Mouse (Mus musculus) hindbrain, embryonic 10.5 days (tissue): ENCODE results near the gene Tmprss11d. TPM values are rescaled to one million over a fixed set of nuclear protein-coding genes. Genes with fewer than 3 reads are reported as not detected.
"Not testable (repeated sequence)": the region's sequence is repeated elsewhere in the genome, so short reads cannot be mapped to it uniquely, and the experiment has no call there.

Source experiments
- DNase-seq: peaks from one replicate; pipeline ENCODE4 v3.0.0-alpha.2; 2017; ENCODE audit warnings: low spot score
- H3K27ac ChIP-seq: fragments of 300-500 bp; sonication (generic); 2 replicates; pipeline ENCODE4 v1.5.1; 2016; ENCODE audit warnings: mild to moderate bottlenecking, moderate library complexity
- H3K27me3 ChIP-seq: fragments of 300-500 bp; sonication (generic); 2 replicates; pipeline ENCODE4 v1.6.1; 2016; ENCODE audit warnings: mild to moderate bottlenecking; ENCODE audit not compliant: poor library complexity, insufficient read depth, severe bottlenecking
- H3K36me3 ChIP-seq: fragments of 300-500 bp; sonication (generic); 2 replicates; pipeline ENCODE4 v1.6.1; 2016; ENCODE audit warnings: mild to moderate bottlenecking, moderate library complexity
- H3K4me1 ChIP-seq: fragments of 300-500 bp; sonication (generic); replicated peaks from 2 replicates; pipeline ENCODE4 v1.6.1; 2016; ENCODE audit warnings: mild to moderate bottlenecking
- H3K4me3 ChIP-seq: fragments of 300-500 bp; sonication (generic); 2 replicates; pipeline ENCODE4 v1.5.1; 2016; ENCODE audit warnings: mild to moderate bottlenecking, moderate library complexity
- H3K9me3 ChIP-seq: fragments of 300-500 bp; sonication (generic); 2 replicates; pipeline ENCODE4 v1.6.1; 2016; ENCODE audit warnings: mild to moderate bottlenecking, moderate library complexity
- WGBS: fragments of 180-500 bp; shearing (Covaris S2); methylation state at CpG from one replicate; pipeline ENCODE4 v1.1.7; 2016; 5-methylcytosine and 5-hydroxymethylcytosine counted together
- polyA plus RNA-seq: library from polyadenylated mRNA; unstranded; fragments of >200 nt; fragmentation: Nextera tagmentation; extraction: Ambion mirVana; gene quantifications from 2 replicates; pipeline ENCODE4 v1.2.1, GENCODE M21; 2016

The Tmprss11d gene
- polyA plus RNA-seq: not detected in 2 replicates

- Histone ChIP-seq H3K4me1 (no peaks in the 10 kb centered on the region), H3K4me3 (no peak within 1 kb of the TSS), H3K27me3 (no peaks in the 10 kb centered on the region), H3K9me3 (no peaks in the 10 kb centered on the region), H3K27ac (no peak within 1 kb of the TSS), H3K36me3 (no peaks in the 10 kb centered on the region)
- no peak for DNase-seq
- WGBS: 77% methylated on average over 3 of the region's 3 CpGs
Measured at GRCm38 (mm10) chr5:86373320-86373719, at the start of gene Tmprss11d. Gene Tmprss11d (minus strand): TSS chr5:86373420.

- 50% methylated on average over 3 of the region's 3 CpGs for WGBS
- Histone ChIP-seq H3K4me1 (peaks cover 7% of the 10 kb centered on the region), H3K36me3 (no peaks in the 10 kb centered on the region), H3K27me3 (no peaks in the 10 kb centered on the region), H3K4me3 (no peak overlapping the region), H3K9me3 (no peaks in the 10 kb centered on the region), H3K27ac (peak overlapping the region; percentile 56)
- DNase-seq: no peak
Measured at GRCm38 (mm10) chr5:86421323-86422028, 48.3 kb upstream of the Tmprss11d start.

GRCm38 (mm10) chr5:86419494-86419893, 46.3 kb upstream of the Tmprss11d start:
- Histone ChIP-seq H3K36me3 (no peaks in the 10 kb centered on the region), H3K4me3 (no peak overlapping the region), H3K27me3 (no peaks in the 10 kb centered on the region), H3K27ac (no peak overlapping the region), H3K9me3 (no peaks in the 10 kb centered on the region), H3K4me1 (peaks cover 7% of the 10 kb centered on the region)
- no peak for DNase-seq
- 20% methylated on average over 4 of the region's 4 CpGs for WGBS

GRCm38 (mm10) chr5:86414280-86414679, 41.1 kb upstream of the Tmprss11d start:
- Histone ChIP-seq H3K9me3 (no peaks in the 10 kb centered on the region), H3K4me3 (no peak overlapping the region), H3K36me3 (no peaks in the 10 kb centered on the region), H3K27me3 (no peaks in the 10 kb centered on the region), H3K4me1 (no peaks in the 10 kb centered on the region), H3K27ac (no peak overlapping the region)
- 88% methylated on average over 7 of the region's 7 CpGs for WGBS
- DNase-seq: no peak

GRCm38 (mm10) chr5:86410815-86411214, 37.6 kb upstream of the Tmprss11d start:
- Histone ChIP-seq H3K4me1 (no peaks in the 10 kb centered on the region), H3K27ac (no peak overlapping the region), H3K4me3 (no peak overlapping the region), H3K27me3 (no peaks in the 10 kb centered on the region), H3K9me3 (no peaks in the 10 kb centered on the region), H3K36me3 (no peaks in the 10 kb centered on the region)
- DNase-seq: no peak
- 25% methylated on average over 3 of the region's 3 CpGs for WGBS

- Histone ChIP-seq H3K27ac (no peak overlapping the region), H3K9me3 (no peaks in the 10 kb centered on the region), H3K4me3 (no peak overlapping the region), H3K4me1 (no peaks in the 10 kb centered on the region), H3K36me3 (no peaks in the 10 kb centered on the region), H3K27me3 (no peaks in the 10 kb centered on the region)
- 83% methylated on average over 2 of the region's 2 CpGs for WGBS
- no peak for DNase-seq
Measured at GRCm38 (mm10) chr5:86407941-86408340, 34.7 kb upstream of the Tmprss11d start.

- Histone ChIP-seq H3K9me3 (no peaks in the 10 kb centered on the region), H3K4me1 (no peaks in the 10 kb centered on the region), H3K27me3 (no peaks in the 10 kb centered on the region), H3K27ac (no peak overlapping the region), H3K36me3 (no peaks in the 10 kb centered on the region), H3K4me3 (no peak overlapping the region)
- 87% methylated on average over 3 of the region's 3 CpGs for WGBS
- no peak for DNase-seq
Measured at GRCm38 (mm10) chr5:86407191-86407590, 34.0 kb upstream of the Tmprss11d start.

GRCm38 (mm10) chr5:86359412-86359985, 13.7 kb downstream of the Tmprss11d start:
- DNase-seq: no peak
- no peaks in the 10 kb centered on the region for H3K9me3 ChIP-seq
- WGBS: 78% methylated on average over 4 of the region's 4 CpGs
- no peak overlapping the region for H3K4me3 ChIP-seq
- H3K36me3 ChIP-seq: no peaks in the 10 kb centered on the region
- H3K27me3 ChIP-seq: no peaks in the 10 kb centered on the region
- H3K4me1 ChIP-seq: no peaks in the 10 kb centered on the region
- no peak overlapping the region for H3K27ac ChIP-seq

- no peaks in the 10 kb centered on the region for H3K36me3 ChIP-seq
- 30% methylated on average over 7 of the region's 7 CpGs for WGBS
- peak; percentile 2 for DNase-seq
- no peak overlapping the region for H3K27ac ChIP-seq
- H3K27me3 ChIP-seq: no peaks in the 10 kb centered on the region
- no peak overlapping the region for H3K4me3 ChIP-seq
- no peaks in the 10 kb centered on the region for H3K4me1 ChIP-seq
- no peaks in the 10 kb centered on the region for H3K9me3 ChIP-seq
Measured at GRCm38 (mm10) chr5:86352966-86353365, 20.3 kb downstream of the Tmprss11d start.

- 55% methylated on average over 30 of the region's 30 CpGs for WGBS
- not testable (repeated sequence) for H3K4me1 ChIP-seq, H3K9me3 ChIP-seq, DNase-seq, H3K36me3 ChIP-seq, H3K27me3 ChIP-seq
- peak overlapping the region; percentile 72 for H3K27ac ChIP-seq
- H3K4me3 ChIP-seq: peak overlapping the region; percentile 47
Measured at GRCm38 (mm10) chr5:86318018-86318956, 54.9 kb downstream of the Tmprss11d start.

GRCm38 (mm10) chr5:86306116-86306515, 67.1 kb downstream of the Tmprss11d start:
- no peak overlapping the region for H3K4me3 ChIP-seq
- H3K9me3 ChIP-seq: no peaks in the 10 kb centered on the region
- DNase-seq: no peak
- no peaks in the 10 kb centered on the region for H3K4me1 ChIP-seq
- no peaks in the 10 kb centered on the region for H3K27me3 ChIP-seq
- H3K27ac ChIP-seq: no peak overlapping the region
- no peaks in the 10 kb centered on the region for H3K36me3 ChIP-seq
- 86% methylated on average over 5 of the region's 5 CpGs for WGBS

- H3K4me3 ChIP-seq: no peak overlapping the region
Measured at GRCm38 (mm10) chr5:86303877-86304276, 69.3 kb downstream of the Tmprss11d start.

GRCm38 (mm10) chr5:86289208-86289607, 84.0 kb downstream of the Tmprss11d start, which contains the start of gene Tmprss11c:
Gene Tmprss11c (minus strand): TSS chr5:86289308.
- DNase-seq: no peak
- no peak within 1 kb of the TSS for H3K4me3 ChIP-seq
- no peaks in the 10 kb centered on the region for H3K36me3 ChIP-seq
- no peaks in the 10 kb centered on the region for H3K4me1 ChIP-seq
- WGBS: 76% methylated on average over 4 of the region's 4 CpGs
- H3K27me3 ChIP-seq: no peaks in the 10 kb centered on the region
- no peaks in the 10 kb centered on the region for H3K9me3 ChIP-seq
- no peak within 1 kb of the TSS for H3K27ac ChIP-seq

More at GRCm38 (mm10) chr5:86303877-86304276, 69.3 kb downstream of the Tmprss11d start:
- H3K9me3 ChIP-seq: no peaks in the 10 kb centered on the region
- no peaks in the 10 kb centered on the region for H3K27me3 ChIP-seq
- no peaks in the 10 kb centered on the region for H3K36me3 ChIP-seq
- H3K27ac ChIP-seq: no peak overlapping the region
- no peak for DNase-seq
- WGBS: 90% methylated on average over 8 of the region's 8 CpGs
- no peaks in the 10 kb centered on the region for H3K4me1 ChIP-seq
